Mouse (Mus musculus) megakaryocyte, embryonic 14.5 days (primary cell): ENCODE results near the gene Ilf2.

Source experiments
- FLI1 ChIP-seq: IDR thresholded peaks from 2 replicates; pipeline ENCODE4 v1.6.1; 2012; ENCODE audit warnings: low read length, inconsistent platforms, mixed read lengths
- GATA1 ChIP-seq: IDR thresholded peaks from 3 replicates; pipeline ENCODE4 v1.6.1; 2012; ENCODE audit warnings: mixed read lengths, low read length, inconsistent platforms, borderline replicate concordance

GRCm38 (mm10) chr3:90445417-90446200 is 30.3 kb upstream of the Ilf2 start:
- no peak for TF ChIP-seq GATA1
- TF ChIP-seq FLI1, result no peak
